Comparison of ENCODE assay signal across 9 mouse cellular contexts in the genomic region with DNA sequence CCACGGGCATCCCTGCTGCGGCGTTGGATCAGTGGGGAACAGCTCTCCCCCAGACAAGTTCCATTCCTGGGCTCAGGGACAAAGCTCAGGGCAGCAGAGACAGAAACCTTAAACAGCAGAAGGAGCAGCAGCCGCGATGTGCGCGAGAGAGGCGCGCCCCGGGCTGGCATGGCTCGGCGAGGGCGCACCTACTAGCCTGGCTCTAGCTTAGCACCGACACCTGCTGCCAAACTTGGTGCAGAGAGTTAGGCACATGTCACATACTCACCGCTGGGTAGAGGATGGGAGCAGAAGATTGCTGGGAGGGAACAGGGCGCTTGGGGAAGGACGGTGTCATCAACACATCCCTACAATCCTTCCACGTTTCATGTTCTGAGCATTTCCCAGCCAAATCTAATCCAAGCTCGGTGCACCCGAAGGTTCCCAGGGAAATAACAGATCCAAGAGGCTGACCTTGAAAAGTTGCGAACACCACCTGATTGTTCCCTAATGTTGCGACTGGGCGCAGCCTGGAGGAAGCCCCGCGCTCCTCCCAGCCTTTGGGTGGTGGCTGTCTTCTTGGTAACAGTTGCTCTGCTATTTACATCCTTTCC. TPM values are rescaled to one million over a fixed set of nuclear protein-coding genes. Genes with fewer than 3 reads are reported as not detected.
DNase-seq lines count a peak whose midpoint lies in the region; ATAC-seq and TF ChIP-seq lines count a peak whose summit lies in the region.
"Had no signal": no experiment of that assay in that cellular context is flagged by ENCODE, and none has a peak within 500 bp of the region (broad histone marks: within the 10 kb centered on the region; RNA-seq: fewer than 3 reads in every experiment).

No protein-coding gene starts in this region.

- no peaks in the 10 kb centered on the region for H3K9me3 ChIP-seq in embryonic facial prominence, embryonic 15.5 days (replicated peaks)
- no peaks in the 10 kb centered on the region for H3K9me3 ChIP-seq in hindbrain, embryonic 16.5 days (ENCODE audit: control insufficient read depth, low read length)
- no peaks in the 10 kb centered on the region for H3K9me3 ChIP-seq in stomach, postnatal 0 days (ENCODE audit: control insufficient read depth, low read length)

- DNase-seq in gastrocnemius, postnatal 10 days, result peak; percentile 5
- DNase-seq in gastrocnemius, adult 8-10 months (ENCODE audit: low spot score in 2 of 2), result no peak
- peak; percentile 32 for DNase-seq in ES-CJ7 (ENCODE audit: low read depth, low spot score)
- peak; percentile 6 for DNase-seq in mesoderm, embryonic 11.5 days (ENCODE audit: low read depth, low spot score)
- DNase-seq in stomach, postnatal 0 days (ENCODE audit: low spot score), result peak; percentile 16
- no peak for DNase-seq in urinary bladder, adult 2 months (ENCODE audit: low spot score)

- no peak overlapping the region for H3K9ac ChIP-seq in embryonic facial prominence, embryonic 15.5 days
- H3K9ac ChIP-seq in hindbrain, embryonic 16.5 days (ENCODE audit: low read depth, low read length), result peak overlapping the region; percentile 76
- peak overlapping the region; percentile 51 for H3K9ac ChIP-seq in stomach, postnatal 0 days (ENCODE audit: low read length)

- no peaks in the 10 kb centered on the region for H3K36me3 ChIP-seq in embryonic facial prominence, embryonic 15.5 days
- no peaks in the 10 kb centered on the region for H3K36me3 ChIP-seq in hindbrain, embryonic 16.5 days (ENCODE audit: control insufficient read depth, insufficient read depth, low read length)
- H3K36me3 ChIP-seq in stomach, postnatal 0 days (ENCODE audit: control insufficient read depth, insufficient read depth, low read length), result no peaks in the 10 kb centered on the region

- no peak for TF ChIP-seq CTCF in stomach, postnatal 0 days (IDR thresholded peaks at IDR 0.05; ENCODE audit: low read depth)

- WGBS in embryonic facial prominence, embryonic 15.5 days, result 1% methylated on average over 25 of the region's 25 CpGs
- WGBS in hindbrain, embryonic 16.5 days, result under 1% methylated on average over 25 of the region's 25 CpGs
- 1% methylated on average over 25 of the region's 25 CpGs for WGBS in stomach, postnatal 0 days

- peak overlapping the region; percentile 97 for H3K4me2 ChIP-seq in embryonic facial prominence, embryonic 15.5 days (replicated peaks)
- H3K4me2 ChIP-seq in hindbrain, embryonic 16.5 days (ENCODE audit: low read length), result peak overlapping the region; percentile 69
- peak overlapping the region; percentile 88 for H3K4me2 ChIP-seq in stomach, postnatal 0 days (replicated peaks; ENCODE audit: low read depth)

- peak overlapping the region; percentile 55 for H3K4me3 ChIP-seq in embryonic facial prominence, embryonic 15.5 days (replicated peaks)
- peak overlapping the region; percentile 71 for H3K4me3 ChIP-seq in hindbrain, embryonic 16.5 days (ENCODE audit: low read length)
- H3K4me3 ChIP-seq in stomach, postnatal 0 days (ENCODE audit: low read depth, low read length), result peak overlapping the region; percentile 52

- H3K27ac ChIP-seq in embryonic facial prominence, embryonic 15.5 days (replicated peaks), result no peak overlapping the region
- peak overlapping the region; percentile 25; the same call in 1 of the 2 replicates for H3K27ac ChIP-seq in hindbrain, embryonic 16.5 days (ENCODE audit: low read depth, low read length)
- H3K27ac ChIP-seq in stomach, postnatal 0 days (replicated peaks), result no peak overlapping the region

- peaks cover 19% of the 10 kb centered on the region for H3K4me1 ChIP-seq in embryonic facial prominence, embryonic 15.5 days
- peaks cover 11% of the 10 kb centered on the region for H3K4me1 ChIP-seq in hindbrain, embryonic 16.5 days (ENCODE audit: control insufficient read depth, insufficient read depth, low read depth, low read length)
- 0 out of 2 replicates have a peak, but pooled peaks cover 2% of the 10 kb centered on the region for H3K4me1 ChIP-seq in stomach, postnatal 0 days (replicated peaks; ENCODE audit: control insufficient read depth, insufficient read depth)

- peaks cover 17% of the 10 kb centered on the region for H3K27me3 ChIP-seq in embryonic facial prominence, embryonic 15.5 days
- H3K27me3 ChIP-seq in hindbrain, embryonic 16.5 days (replicated peaks; ENCODE audit: control insufficient read depth, insufficient read depth, low read length), result peaks cover 6% of the 10 kb centered on the region
- no peaks in the 10 kb centered on the region for H3K27me3 ChIP-seq in stomach, postnatal 0 days (ENCODE audit: control insufficient read depth, insufficient read depth, low read length)

- peak; percentile 52; the same call in 1 of the 2 replicates for ATAC-seq in embryonic facial prominence, embryonic 15.5 days (ENCODE audit: insufficient number of reproducible peaks, low FRiP score, low TSS enrichment, low read depth)
- ATAC-seq in hindbrain, embryonic 16.5 days, result peak; percentile 35
- peak; percentile 35 for ATAC-seq in stomach, postnatal 0 days (ENCODE audit: low FRiP score, low TSS enrichment)

- no peak for TF ChIP-seq EP300 in stomach, postnatal 0 days (optimal IDR thresholded peaks at IDR 0.05)

RNA-seq across cellular contexts. Expression of a gene that starts 1.5 kb away (rescaled TPM):
- under 1 TPM; 0.28 to 0.41 TPM for total RNA-seq in gastrocnemius, postnatal 10 days (2021)
- total RNA-seq in gastrocnemius, adult 8-10 months (2022), result not detected
- polyA plus RNA-seq in embryonic facial prominence, embryonic 15.5 days (2015; fragmentation: Nextera tagmentation; extraction: Ambion mirVana), result 4.4 and 4.8 TPM in 2 replicates
- 5.7 and 6.2 TPM in 2 replicates for polyA plus RNA-seq in hindbrain, embryonic 16.5 days (2015; fragmentation: Nextera tagmentation; extraction: Ambion mirVana)
- polyA plus RNA-seq in stomach, postnatal 0 days (2015; fragmentation: Nextera tagmentation; extraction: Ambion mirVana), result 1.7 and 1.9 TPM in 2 replicates
- 0.37 and 0.46 TPM in 2 replicates for polyA plus RNA-seq in urinary bladder, adult 2 months (2012; rRNA removed)
- total RNA-seq: gastrocnemius, postnatal 36 days had no signal

Comparison
In these comparisons a context has a peak if more than half of its experiments do, and no peak if none do; other contexts are left out.
1. DNase-seq: peak in gastrocnemius, postnatal 10 days (single experiment), ES-CJ7 (single experiment), mesoderm, embryonic 11.5 days (single experiment) and stomach, postnatal 0 days (single experiment); none in gastrocnemius, adult 8-10 months (0 of 2) and urinary bladder, adult 2 months (single experiment).
2. Peak in every context shown above with its lines, with median percentiles within 50 percentile points of each other: ATAC-seq, H3K4me2 ChIP-seq and H3K4me3 ChIP-seq.